Mouse (Mus musculus) midbrain, embryonic 13.5 days (tissue): ENCODE data around the gene Pidd1. TPM values are rescaled to one million over a fixed set of nuclear protein-coding genes. Genes with fewer than 3 reads are reported as not detected.

Source experiments
- ATAC-seq: fragments of 200-750 bp; cut with Nextera tagmentation; 2 replicates; pipeline ENCODE4 v1.8.0; 2017; ENCODE audit warnings: mild to moderate bottlenecking, moderate TSS enrichment, moderate library complexity
- H3K27ac ChIP-seq: fragments of 300-500 bp; sonication (generic); 2 replicates; pipeline ENCODE4 v1.5.1; 2015; ENCODE audit warnings: inconsistent platforms, mild to moderate bottlenecking, moderate library complexity
- H3K27me3 ChIP-seq: fragments of 300-500 bp; sonication (generic); 2 replicates; pipeline ENCODE4 v1.6.1; 2015; ENCODE audit warnings: mild to moderate bottlenecking, inconsistent platforms
- H3K36me3 ChIP-seq: fragments of 300-500 bp; sonication (generic); 2 replicates; pipeline ENCODE4 v1.6.1; 2015; ENCODE audit warnings: mild to moderate bottlenecking, inconsistent platforms
- H3K4me1 ChIP-seq: fragments of 300-500 bp; sonication (generic); replicated peaks from 2 replicates; pipeline ENCODE4 v1.6.1; 2015; ENCODE audit warnings: inconsistent platforms
- H3K4me2 ChIP-seq: fragments of 300-500 bp; sonication (generic); replicated peaks from 2 replicates; pipeline ENCODE4 v1.6.1; 2015; ENCODE audit warnings: moderate library complexity, mild to moderate bottlenecking, inconsistent platforms
- H3K4me3 ChIP-seq: fragments of 300-500 bp; sonication (generic); replicated peaks from 2 replicates; pipeline ENCODE4 v1.5.1; 2015; ENCODE audit warnings: mild to moderate bottlenecking, inconsistent platforms
- H3K9ac ChIP-seq: fragments of 300-500 bp; sonication (generic); replicated peaks from 2 replicates; pipeline ENCODE4 v1.6.1; 2015; ENCODE audit warnings: mild to moderate bottlenecking, inconsistent platforms
- H3K9me3 ChIP-seq: fragments of 300-500 bp; sonication (generic); 2 replicates; pipeline ENCODE4 v1.6.1; 2016; ENCODE audit warnings: mild to moderate bottlenecking, inconsistent platforms
- WGBS: fragments of 180-500 bp; shearing (Covaris S2); methylation state at CpG from one replicate; pipeline ENCODE4 v1.1.7; 2015; 5-methylcytosine and 5-hydroxymethylcytosine counted together
- polyA plus RNA-seq: library from polyadenylated mRNA; unstranded; fragments of >200 nt; fragmentation: Nextera tagmentation; extraction: Ambion mirVana; gene quantifications from 2 replicates; pipeline ENCODE4 v1.2.1, GENCODE M21; 2015

Gene Pidd1
- polyA plus RNA-seq, 1 experiment from 2014 or later: 7.1 TPM

DNA sequence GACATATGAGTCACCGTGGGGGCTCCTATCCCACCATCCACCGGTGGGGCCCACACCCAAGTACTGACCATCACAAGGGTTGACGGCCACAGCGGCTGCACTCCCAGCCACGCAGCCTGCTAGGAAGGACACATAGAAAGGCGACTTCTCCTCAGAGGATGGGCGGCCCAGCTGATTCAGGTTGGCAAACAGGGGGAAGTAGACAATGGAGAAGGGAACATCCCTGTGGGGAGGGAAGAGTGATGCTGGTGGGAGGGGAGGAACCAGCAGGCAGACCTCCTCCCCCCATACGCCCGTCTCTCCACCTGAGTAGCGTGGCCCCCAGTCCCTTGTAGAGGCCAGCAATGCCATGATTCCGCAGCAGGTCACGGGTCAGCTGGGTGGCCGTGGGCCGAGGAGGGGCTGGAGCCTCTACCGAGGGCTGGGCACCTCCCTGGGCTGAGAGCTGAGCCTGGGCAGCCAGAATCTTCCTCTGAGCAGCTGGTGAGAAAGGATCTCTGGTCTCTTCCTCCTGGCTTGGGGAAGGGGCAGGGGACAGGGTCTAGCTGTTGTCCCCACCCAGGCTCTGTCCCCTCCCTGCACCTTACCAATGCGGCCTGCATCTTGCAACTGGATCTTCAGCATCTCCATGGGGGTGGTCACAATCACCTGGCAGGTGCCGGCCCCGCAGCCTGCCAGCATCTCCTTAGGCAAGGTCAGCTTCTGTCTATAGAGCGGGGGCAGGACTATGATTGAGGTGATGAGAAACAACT lies 12.2 kb downstream of the Pidd1 start:
- Histone ChIP-seq H3K27me3 (no peaks in the 10 kb centered on the region), H3K27ac (no peak overlapping the region), H3K4me1 (peaks cover 68% of the 10 kb centered on the region), H3K9ac (no peak overlapping the region), H3K4me2 (no peak overlapping the region), H3K4me3 (no peak overlapping the region), H3K36me3 (peaks cover 47% of the 10 kb centered on the region), H3K9me3 (no peaks in the 10 kb centered on the region)
- ATAC-seq: no peak
- 94% methylated on average over 19 of the region's 19 CpGs for WGBS

DNA sequence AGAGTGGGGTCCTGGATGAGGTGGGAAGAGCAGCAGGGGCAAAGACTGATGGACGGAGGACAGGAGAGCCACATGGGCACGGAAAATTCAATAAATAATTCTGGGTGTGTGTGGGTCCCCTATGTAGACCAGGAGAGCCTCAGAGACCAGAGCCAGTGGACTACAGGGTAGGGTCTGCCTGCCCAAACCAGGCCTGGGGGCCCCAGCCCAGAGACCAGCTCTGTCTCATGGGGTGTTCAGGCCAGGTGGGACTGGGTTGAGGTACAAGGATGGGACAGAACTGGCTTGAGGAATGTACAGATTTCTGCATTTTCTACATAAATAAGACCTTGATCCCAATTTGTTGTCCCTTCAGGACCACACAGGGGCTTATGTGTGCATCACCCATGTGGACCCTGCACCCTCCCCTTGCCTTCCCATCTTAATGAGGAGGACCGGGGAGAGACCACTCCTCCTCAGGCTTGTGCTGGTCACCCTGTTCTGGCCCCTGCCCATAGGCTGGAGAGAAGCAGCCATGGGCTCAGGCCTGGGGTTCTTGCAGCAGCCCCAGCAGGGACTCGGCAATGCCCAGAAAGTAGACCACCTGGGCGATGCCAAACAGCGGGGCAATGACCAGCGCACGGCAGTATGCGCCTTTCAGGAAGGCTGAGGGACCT lies 13.1 kb downstream of the Pidd1 start:
- Histone ChIP-seq H3K4me1 (peaks cover 59% of the 10 kb centered on the region), H3K27me3 (no peaks in the 10 kb centered on the region), H3K9ac (no peak overlapping the region), H3K4me2 (peak overlapping the region; percentile 83; the same call in 1 of the 2 replicates), H3K4me3 (no peak overlapping the region), H3K27ac (no peak overlapping the region), H3K36me3 (peaks cover 54% of the 10 kb centered on the region), H3K9me3 (no peaks in the 10 kb centered on the region)
- ATAC-seq: no peak
- 96% methylated on average over 9 of the region's 9 CpGs for WGBS

- Histone ChIP-seq H3K4me3 (peak overlapping the region; percentile 57), H3K4me2 (peak overlapping the region; percentile 83), H3K9me3 (no peaks in the 10 kb centered on the region), H3K9ac (peak overlapping the region; percentile 83), H3K36me3 (peaks cover 54% of the 10 kb centered on the region), H3K27ac (peak overlapping the region; percentile 74; the same call in 1 of the 2 replicates), H3K4me1 (peaks cover 52% of the 10 kb centered on the region), H3K27me3 (no peaks in the 10 kb centered on the region)
- ATAC-seq: peak; percentile 19
- 57% methylated on average over 9 of the region's 9 CpGs for WGBS
Measured at GRCm38 (mm10) chr7:141429840-141430584, 13.8 kb downstream of the Pidd1 start.

DNA sequence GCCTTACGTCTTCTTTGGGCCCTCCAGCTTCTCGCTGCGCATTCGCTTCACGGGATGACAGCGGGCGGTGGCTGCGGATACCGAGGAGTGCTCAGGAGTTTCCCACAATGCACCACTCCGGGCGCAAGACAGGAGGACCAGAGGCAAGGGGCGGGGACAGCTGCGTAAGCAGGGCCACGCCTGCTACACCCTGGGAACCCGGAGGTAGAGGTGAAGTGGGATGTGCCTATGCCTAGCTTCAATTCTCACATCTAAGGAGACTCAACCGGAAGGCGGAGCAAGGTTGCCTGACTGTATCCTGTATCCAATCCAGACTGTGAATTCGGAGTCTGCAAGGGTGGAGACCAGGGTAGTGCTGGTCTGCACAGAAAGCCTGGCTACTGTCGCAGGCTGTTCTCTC lies 14.5 kb downstream of the Pidd1 start, which contains the start of gene Cend1:
TSS of gene Cend1 (minus strand) at position 182 of the 400 bp plus-strand sequence.
- H3K27ac ChIP-seq: peak within 1 kb of the TSS; percentile 74
- peaks cover 54% of the 10 kb centered on the region for H3K36me3 ChIP-seq
- peak within 1 kb of the TSS; percentile 83 for H3K4me2 ChIP-seq
- 1% methylated on average over 19 of the region's 19 CpGs for WGBS
- peak within 1 kb of the TSS; percentile 83 for H3K9ac ChIP-seq
- H3K4me1 ChIP-seq: peaks cover 45% of the 10 kb centered on the region
- no peaks in the 10 kb centered on the region for H3K27me3 ChIP-seq
- ATAC-seq: peak; percentile 79
- no peaks in the 10 kb centered on the region for H3K9me3 ChIP-seq
- peak within 1 kb of the TSS; percentile 57 for H3K4me3 ChIP-seq

- WGBS: 53% methylated on average over 5 of the region's 5 CpGs
- no peak for ATAC-seq
- H3K36me3 ChIP-seq: peaks cover 54% of the 10 kb centered on the region
Measured at GRCm38 (mm10) chr7:141428701-141429100, 15.1 kb downstream of the Pidd1 start.

DNA sequence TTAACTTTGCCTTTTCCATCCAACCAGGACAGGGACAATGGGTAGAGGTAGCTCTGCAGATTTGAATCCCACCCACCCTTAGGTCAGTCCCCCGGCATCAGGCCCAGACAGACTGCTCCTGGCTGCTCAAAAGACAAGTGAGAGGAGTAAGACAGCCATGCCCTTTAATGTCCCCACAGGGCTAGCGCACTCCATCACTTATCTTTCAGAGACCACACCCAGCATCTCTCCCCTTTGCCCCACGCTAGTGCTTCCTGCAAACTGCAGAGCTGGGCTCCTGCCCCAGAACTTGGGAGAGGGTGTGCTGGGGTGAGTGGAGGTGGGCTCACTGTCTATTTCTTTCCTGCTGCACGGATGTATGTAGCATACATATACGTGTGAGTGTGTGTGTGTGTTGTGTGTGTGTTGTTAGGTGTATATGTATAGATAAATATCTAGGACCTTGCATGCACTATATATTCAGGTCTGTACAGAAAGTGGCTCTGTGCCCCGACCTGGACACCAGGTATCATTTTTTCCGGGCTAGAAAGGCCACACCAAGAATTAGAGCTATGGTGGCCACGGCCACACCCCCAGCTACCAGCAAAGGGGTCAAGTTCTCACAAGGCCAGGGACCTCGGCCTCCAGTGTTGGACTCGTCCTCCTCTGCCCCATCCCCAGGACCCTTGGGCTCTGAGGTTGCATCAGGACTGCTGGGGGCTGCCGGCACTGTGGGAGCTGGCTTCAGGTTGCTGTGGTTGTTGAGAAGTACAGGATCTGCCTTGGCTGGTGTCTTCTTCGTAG lies 16.7 kb downstream of the Pidd1 start:
- Histone ChIP-seq H3K4me1 (peaks cover 23% of the 10 kb centered on the region), H3K36me3 (peaks cover 38% of the 10 kb centered on the region), H3K27ac (no peak overlapping the region), H3K9ac (no peak overlapping the region), H3K9me3 (no peaks in the 10 kb centered on the region), H3K4me3 (no peak overlapping the region), H3K27me3 (no peaks in the 10 kb centered on the region), H3K4me2 (no peak overlapping the region)
- WGBS: 87% methylated on average over 12 of the region's 12 CpGs
- ATAC-seq: no peak

More at GRCm38 (mm10) chr7:141428701-141429100, 15.1 kb downstream of the Pidd1 start:
- no peaks in the 10 kb centered on the region for H3K27me3 ChIP-seq
- no peaks in the 10 kb centered on the region for H3K9me3 ChIP-seq
- H3K9ac ChIP-seq: peak overlapping the region; percentile 83
- H3K4me2 ChIP-seq: peak overlapping the region; percentile 83
- H3K4me1 ChIP-seq: peaks cover 39% of the 10 kb centered on the region
- H3K27ac ChIP-seq: peak overlapping the region; percentile 74
- peak overlapping the region; percentile 57 for H3K4me3 ChIP-seq

- Histone ChIP-seq H3K4me3 (no peak overlapping the region), H3K9me3 (no peaks in the 10 kb centered on the region), H3K9ac (no peak overlapping the region), H3K27ac (no peak overlapping the region), H3K36me3 (peaks cover 17% of the 10 kb centered on the region; the same call in 1 of the 2 replicates), H3K4me2 (no peak overlapping the region), H3K27me3 (0 out of 2 replicates have a peak, but pooled peaks cover 2% of the 10 kb centered on the region), H3K4me1 (peaks cover 7% of the 10 kb centered on the region)
- no peak for ATAC-seq
- whole genome bisulfite sequencing: 74% methylated on average over 4 of the region's 4 CpGs
Measured at GRCm38 (mm10) chr7:141423811-141424210, 20.0 kb downstream of the Pidd1 start.

GRCm38 (mm10) chr7:141420030-141420702 lies 23.7 kb downstream of the Pidd1 start:
- 0 out of 2 replicates have a peak, but pooled peaks cover 2% of the 10 kb centered on the region for H3K27me3 ChIP-seq
- no peak overlapping the region for H3K27ac ChIP-seq
- WGBS: 83% methylated on average over 9 of the region's 9 CpGs
- H3K4me2 ChIP-seq: no peak overlapping the region
- ATAC-seq: no peak
- no peaks in the 10 kb centered on the region for H3K4me1 ChIP-seq
- H3K9me3 ChIP-seq: no peaks in the 10 kb centered on the region
- no peak overlapping the region for H3K4me3 ChIP-seq
- H3K9ac ChIP-seq: no peak overlapping the region
- no peaks in the 10 kb centered on the region for H3K36me3 ChIP-seq

DNA sequence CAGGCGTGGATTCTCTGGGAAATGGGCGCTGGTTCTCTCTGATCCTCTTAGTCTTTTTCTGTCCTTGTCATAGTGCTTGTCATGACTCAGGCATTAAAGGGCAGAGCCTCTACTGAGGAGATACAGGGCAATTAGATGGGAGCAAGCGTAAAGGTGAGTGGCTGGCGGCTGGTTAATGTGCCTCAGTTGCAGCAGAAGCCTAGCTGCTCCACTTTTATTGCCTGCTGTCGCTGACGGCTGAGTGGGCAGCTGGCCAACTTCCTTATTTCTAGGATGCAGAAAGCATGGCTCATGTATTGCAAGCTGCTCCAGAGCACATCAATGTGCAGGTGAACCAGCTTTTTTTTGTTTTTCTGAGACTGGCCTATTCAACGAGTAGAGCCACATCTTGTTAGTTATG lies 24.9 kb downstream of the Pidd1 start:
- no peaks in the 10 kb centered on the region for H3K36me3 ChIP-seq
- no peak overlapping the region for H3K4me3 ChIP-seq
- 0 out of 2 replicates have a peak, but pooled peaks cover 2% of the 10 kb centered on the region for H3K27me3 ChIP-seq
- H3K4me2 ChIP-seq: no peak overlapping the region
- H3K9me3 ChIP-seq: no peaks in the 10 kb centered on the region
- H3K9ac ChIP-seq: no peak overlapping the region
- ATAC-seq: no peak
- H3K27ac ChIP-seq: no peak overlapping the region
- H3K4me1 ChIP-seq: peaks cover 5% of the 10 kb centered on the region; the same call in 1 of the 2 replicates
- 78% methylated on average over 7 of the region's 7 CpGs for WGBS

DNA sequence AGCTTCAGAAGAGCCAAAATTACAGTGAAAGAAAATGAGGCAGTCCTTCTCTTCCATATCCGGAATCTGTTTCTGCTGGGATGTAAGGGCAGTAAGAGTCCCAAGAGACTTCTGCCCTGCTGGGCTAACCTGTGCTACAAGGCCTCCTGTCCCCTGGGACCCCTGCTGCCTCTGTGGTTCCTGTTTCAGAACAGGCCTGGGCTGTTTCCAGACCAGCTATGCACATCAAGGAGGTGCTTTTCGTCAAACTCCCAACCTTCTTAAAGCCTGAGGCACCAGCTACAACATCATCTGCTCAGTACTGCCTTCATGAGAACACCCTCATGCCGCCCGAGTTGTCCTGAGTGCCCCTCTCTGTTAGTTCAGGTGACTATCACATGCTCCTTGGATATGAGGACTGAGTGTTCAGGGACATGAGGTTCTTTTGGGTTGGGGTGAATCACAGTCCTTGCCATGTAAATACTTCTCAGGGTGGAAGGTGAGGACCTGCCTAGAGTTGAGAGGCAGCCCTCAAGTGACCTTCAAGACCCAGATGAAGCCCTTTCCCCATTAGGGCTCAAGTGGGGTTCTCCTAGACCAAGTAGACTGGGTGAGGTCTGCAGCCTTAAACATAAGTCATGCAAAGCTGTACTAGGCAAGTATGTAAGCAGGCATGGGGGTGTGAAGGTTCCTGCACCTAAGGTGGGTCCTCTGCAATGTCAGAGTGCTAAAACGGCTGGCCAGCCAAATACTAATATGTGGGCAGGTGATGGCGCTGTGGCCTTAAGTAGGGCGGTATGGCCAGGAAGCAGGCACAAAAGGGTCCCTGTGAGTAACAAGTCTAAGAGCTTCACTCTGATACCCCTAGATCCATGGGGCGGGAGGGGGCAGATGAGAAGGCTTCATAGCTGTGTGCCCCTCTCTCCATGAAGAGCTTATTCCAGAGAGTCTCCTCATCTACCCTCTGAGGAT lies 25.8 kb downstream of the Pidd1 start:
- H3K36me3 ChIP-seq: no peaks in the 10 kb centered on the region
- 0 out of 2 replicates have a peak, but pooled peaks cover 2% of the 10 kb centered on the region for H3K27me3 ChIP-seq
- H3K9me3 ChIP-seq: no peaks in the 10 kb centered on the region
- H3K4me3 ChIP-seq: no peak overlapping the region
- 77% methylated on average over 8 of the region's 8 CpGs for WGBS
- peaks cover 10% of the 10 kb centered on the region for H3K4me1 ChIP-seq
- H3K9ac ChIP-seq: no peak overlapping the region
- ATAC-seq: no peak
- H3K27ac ChIP-seq: no peak overlapping the region
- H3K4me2 ChIP-seq: no peak overlapping the region
